Mouse (Mus musculus): Measurements from ENCODE around the gene Thbd.

Gene Thbd

DNA sequence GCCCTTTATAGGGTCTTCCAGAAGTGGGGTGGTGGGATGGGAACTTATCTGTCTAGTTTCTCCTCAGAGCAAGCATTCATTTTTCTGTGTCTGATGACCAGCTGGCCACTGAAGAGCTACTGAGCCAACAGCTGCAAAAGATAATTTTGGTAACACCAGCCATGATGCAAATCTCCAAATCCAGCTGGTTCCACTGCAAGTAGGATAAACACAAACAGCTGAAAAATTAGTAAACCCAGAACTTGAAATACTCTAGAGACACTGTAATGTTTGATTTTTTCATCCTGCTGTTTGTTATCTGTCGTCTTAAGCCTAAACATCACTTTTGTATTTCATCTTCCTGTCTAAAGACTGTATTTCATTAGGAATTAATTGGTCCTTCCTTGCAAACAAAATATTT lies 13.7 kb upstream of the Thbd start:
- DNase-seq (ENCODE audit: low read depth), result no peak

DNA sequence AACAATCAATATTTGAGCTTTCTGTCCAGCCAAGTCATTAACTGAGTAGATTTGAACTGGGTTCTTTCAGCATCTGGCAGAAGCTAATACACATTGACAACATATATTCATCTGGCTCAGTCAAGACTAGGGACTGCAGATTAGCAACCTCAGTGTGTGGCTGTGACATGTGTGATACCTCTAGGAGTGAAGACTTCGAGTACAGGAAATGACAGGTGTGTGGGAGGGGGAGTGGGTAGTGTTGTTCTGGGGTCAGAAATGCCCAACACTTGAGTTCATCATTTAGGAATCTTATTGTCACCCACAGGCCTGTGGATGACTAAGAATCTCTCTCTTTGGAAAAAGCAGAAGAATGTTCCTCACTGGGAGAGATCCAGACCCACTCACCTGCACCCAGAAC lies 13.1 kb upstream of the Thbd start:
- no peak for DNase-seq (ENCODE audit: low read depth)

DNA sequence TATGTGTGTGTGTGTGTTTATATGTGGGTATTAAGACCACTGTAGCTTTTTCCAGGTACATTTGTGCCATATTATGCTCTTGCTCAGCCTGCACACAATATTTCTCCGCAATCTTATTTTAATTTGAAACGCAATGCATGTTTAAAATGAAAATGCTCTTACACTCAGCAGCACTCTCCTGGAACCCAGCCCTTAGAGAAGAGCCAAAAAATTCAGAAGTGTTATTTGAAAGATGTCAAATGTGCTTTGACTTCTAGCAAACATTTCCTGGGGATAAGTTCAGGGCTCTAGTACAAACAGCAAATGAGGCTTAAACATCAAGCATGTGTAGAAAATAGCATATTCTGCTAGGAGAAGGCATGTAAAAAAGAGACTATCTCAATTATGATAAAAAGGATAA lies 11.8 kb upstream of the Thbd start:
- DNase-seq (ENCODE audit: low read depth), result no peak

DNA sequence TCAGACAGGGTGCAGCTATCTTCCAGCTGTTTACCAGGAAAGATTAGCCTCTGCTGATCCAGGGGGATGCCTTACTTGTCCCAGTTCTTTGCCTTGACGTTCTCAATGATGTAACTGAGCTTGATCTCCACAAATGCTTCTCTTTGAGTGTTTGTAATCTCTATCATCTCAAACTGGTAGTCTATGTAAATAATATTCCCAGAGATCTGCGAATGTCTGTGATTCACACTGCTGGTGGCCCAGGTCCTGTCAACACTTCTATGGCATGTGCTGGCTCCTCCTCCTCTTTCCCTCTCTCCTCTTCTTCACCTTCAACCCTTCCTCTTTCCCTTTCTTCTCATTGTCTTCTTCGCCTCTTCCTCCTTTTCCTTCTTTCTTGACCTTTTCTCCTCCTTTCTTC lies 11.2 kb upstream of the Thbd start:
- DNase-seq (ENCODE audit: low read depth), result no peak

DNA sequence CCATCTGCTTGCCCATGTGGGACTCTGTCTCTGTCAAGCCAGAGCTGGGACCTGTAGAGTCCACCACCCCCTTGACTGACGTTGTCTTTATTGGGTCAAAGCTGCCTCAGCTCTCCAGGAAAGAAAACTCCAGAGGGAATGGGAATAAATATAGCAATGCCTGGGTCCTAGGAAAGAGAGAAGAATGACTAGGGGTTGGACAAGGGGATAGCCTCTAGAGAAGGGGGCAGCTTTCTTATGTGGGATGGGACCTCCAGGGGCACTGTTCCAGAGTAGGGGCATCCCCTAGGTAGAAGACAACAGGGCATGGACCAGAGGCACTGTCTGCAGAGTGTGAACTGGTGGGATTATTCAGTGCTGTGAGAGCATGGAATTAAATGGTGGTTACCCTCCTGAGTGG lies 1.8 kb upstream of the Thbd start:
- DNase-seq (ENCODE audit: low read depth), result no peak

DNA sequence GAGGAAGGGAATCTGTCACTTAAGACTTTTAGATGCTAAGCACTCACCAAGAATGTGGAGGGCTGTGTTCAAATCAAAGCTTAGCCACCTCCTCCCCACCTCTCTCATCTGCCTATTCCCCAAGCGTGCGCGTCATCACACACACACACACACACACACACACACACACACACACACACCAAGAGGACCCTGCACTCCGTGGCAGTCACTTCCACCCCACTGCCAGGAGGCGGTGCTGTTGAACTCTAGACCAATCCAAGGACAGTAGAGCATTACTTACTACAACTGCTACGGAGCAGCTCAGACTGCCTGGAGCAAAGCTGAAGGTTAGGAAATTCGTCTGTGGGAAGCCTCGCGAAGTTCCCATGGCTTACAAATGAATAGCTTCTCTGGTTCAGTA lies 1.2 kb upstream of the Thbd start:
- no peak for DNase-seq (ENCODE audit: low read depth)

DNA sequence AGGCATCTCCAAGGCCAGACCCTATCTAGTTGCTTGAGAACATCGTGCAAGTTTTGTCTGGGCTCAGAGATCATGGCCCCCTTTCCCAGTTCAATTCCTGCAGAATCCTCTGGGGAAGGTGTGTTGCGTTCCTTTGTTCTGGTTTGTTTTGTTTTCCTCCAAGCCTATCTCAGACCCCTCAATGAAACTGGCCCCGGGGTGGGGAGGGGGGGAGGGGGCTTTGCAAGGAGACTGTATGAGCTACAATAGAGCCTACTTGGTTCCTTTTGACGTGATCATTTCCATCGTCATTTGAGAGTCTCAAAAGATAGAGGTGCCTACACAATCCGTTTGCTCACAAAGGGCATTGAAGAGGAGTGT lies 753 bp upstream of the Thbd start:
- no peak for DNase-seq (ENCODE audit: low read depth)

DNA sequence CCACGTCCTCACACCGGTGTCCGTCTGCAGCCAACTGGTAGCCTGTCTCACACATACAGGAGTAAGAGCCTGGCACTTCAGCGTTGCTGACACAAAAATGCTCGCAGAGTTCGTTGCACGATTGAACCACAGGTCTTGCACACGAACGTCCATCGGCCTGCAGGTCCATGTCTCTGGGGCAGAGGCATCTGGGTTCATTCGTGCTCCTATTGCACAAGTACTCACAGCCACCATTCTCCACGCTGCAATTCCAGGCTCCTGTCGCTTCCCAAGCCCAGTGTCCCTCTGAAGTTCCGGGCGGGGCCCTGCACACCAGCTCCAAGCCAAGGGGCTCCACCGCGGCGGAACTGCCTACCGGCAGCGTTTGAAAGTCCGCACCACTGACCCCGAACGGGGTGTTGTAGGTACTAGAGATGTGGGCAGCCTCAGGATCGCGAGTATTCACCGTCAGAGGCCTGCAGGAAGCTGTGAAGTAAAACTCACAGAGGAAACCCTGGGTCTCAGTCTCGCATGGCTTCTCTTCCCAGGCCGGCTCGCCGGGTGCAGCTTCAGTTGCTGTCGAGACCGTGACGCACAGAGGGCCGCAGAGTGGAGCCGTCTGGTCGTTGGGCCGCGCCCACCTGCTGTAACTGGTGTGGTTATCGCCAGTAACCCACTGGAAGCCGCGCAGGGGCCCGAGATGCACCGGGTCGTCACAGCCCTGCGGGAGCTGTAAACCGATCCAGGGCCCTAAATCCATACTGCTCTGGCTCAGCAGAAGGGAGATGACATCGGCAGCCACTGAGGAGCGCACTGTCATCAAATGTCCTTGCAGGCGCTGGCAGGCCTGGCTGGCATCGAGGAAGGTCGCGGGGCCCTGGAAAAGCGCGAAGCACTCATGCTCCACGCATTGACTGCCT lies 768 bp downstream of the Thbd start:
- no peak for DNase-seq (ENCODE audit: low read depth)

DNA sequence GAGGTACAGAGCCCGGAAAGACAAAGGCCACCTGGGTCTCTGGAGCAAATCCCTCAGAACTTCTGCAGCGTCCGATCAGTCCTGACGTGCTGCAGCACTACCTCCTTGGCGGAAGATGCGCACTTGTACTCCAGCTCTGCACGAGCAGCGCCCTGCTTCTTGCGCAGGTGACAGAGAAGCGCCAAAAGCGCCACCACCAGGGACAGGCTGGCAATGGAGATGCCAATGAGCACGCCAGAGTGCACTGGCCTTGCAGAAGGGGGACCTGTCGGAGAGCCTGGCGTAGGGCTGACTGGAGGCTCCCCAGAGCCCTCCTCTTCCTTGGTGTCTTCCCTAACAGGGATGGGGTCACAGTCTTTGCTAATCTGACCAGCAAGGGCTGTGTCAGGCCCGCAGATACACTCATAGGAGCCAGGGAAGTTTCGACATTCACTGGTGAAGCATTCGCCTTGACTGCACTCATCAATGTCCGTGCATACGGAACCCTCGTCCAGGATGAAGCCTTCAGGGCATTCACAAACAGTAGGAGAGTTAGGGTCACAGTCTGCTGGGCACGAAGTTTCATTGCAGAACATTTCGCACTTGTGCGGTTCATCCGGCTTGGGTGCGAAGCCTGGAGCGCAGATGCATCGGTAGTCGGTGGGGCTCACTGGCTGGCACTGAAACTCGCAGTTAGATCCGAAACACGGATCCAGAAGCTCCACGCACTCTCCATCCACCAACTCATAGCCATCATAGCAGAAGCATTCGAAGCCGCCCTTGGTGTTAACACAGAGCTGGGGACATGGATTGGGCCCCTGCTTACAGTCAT lies 1.6 kb downstream of the Thbd start:
- DNase-seq (ENCODE audit: low read depth), result no peak

DNA sequence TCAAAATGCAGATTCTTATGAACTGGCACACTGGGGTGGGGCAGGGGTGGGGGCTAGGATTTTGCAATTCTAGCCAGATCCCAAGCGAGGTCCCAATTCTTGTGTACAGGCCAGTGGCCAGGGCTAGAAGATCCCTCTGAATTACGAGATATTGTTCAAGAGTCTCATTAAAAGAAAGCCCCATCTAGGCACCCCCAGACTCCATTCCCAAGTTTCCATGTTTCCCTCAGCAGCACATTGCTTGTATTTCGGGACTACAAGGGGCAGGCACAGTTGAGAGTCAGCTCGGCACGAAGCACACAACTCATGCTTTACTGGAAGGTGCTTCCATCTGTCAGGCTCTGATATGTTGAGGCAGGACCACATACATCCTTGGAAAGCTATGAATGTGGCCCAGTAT lies 3.1 kb downstream of the Thbd start:
- no peak for DNase-seq (ENCODE audit: low read depth)

DNA sequence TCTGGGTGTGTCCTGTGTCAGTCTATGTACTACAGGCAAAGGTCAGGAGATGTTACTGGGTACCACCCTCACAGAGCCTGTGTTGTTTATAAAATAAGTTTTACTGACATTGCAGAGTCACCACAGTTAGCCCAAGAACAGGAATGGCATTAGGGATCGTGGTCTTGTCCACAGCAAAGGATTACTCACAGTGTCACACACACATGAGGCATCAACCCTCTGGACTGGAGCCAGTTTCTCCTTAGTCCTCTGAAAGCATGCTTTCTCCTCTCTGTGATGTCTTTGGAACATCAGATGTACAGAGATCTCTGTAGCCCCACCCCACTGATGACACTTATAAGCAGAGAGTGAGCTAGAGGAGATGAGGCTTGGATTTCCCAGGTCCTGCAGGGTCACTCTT lies 5.8 kb downstream of the Thbd start:
- no peak for DNase-seq (ENCODE audit: low read depth)

DNA sequence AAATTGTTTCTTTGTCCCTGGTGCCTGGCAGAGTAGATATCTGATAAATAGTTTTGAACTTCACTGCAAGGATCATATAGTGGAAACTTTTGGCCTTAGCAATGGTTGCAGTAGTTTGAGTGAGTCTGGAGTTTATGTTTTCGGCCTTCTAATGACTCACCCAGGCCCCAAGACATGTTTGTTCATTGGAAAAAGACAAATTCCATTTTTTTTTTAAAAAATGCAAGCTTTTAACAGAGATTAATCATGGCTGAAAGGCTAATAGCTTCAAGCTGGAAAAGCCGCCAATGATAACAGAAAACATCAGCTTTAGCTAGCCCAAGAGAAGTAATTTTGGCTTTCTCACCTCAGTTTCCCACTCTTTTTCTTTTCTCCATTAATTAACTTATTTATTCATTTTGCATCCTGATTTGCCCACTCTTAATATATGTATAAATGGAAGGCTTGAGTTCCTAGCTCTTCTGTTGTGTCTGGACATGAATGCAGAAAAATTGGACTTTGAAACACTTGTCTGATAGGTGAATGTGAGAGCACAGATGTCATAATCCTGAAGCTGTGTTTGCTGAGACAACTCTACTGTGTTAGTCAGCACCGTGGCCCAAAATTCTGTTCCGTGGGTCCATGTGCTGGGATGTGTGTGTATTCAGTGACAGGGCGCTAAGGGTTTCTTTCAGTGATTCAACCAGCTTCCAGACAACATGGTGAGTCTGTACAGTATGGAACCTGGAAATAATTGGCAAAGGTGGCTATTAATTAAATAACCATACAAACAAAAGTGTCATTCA lies 8.9 kb downstream of the Thbd start:
- no peak for DNase-seq (ENCODE audit: low read depth)

DNA sequence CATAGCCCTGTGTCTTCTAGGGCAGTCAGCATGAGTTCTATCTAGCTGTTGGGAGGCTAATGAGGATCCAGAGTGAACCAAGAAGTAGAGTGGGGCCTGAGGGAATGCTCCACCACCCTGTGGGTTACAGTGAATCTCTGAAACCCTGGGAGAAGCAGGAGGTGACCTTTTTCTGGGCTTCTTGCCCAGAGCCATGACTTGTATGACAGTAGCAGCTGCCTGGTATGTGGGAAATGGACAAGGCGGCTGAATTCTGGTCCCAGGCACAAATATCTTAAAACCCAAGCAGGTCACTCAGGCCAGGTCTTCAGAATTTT lies 10.2 kb downstream of the Thbd start:
- no peak for DNase-seq (ENCODE audit: low read depth)

DNA sequence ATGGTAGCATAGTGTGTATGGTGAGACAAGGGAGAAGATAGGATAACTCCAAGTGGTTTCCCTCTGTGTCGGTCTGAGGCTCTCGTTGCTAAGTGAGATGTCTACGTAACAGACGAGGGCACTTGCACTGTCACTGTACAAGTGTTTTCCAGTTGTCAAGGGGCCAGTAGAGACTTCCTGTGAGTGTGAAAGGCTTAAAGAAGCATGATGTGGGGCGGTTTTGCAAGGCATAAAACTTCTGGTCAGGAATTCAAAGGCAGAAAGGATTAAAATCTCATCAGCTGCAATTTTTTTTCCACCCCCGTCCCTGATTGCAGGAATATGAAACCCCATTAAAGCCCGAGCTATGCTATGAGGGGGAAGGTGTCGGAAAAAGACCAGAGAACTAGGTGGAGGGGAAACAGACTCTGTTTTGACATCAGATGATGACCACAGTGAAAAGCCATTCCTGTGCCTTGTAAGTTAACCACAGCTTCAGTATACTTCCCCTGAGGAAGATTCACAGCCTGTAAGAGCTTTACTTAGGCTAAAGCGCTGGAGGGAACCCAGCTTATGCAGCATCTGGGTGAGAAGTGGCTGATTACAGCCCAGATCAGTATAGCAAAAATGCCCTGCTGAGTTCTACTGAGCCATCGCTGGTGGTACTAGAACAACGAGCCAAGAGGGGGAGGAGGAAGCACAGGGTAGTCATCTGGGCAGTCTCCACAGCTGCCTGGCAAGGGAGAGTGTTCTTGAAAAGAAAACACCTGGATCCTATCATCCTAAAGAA lies 10.8 kb downstream of the Thbd start:
- DNase-seq (ENCODE audit: low read depth), result no peak

DNA sequence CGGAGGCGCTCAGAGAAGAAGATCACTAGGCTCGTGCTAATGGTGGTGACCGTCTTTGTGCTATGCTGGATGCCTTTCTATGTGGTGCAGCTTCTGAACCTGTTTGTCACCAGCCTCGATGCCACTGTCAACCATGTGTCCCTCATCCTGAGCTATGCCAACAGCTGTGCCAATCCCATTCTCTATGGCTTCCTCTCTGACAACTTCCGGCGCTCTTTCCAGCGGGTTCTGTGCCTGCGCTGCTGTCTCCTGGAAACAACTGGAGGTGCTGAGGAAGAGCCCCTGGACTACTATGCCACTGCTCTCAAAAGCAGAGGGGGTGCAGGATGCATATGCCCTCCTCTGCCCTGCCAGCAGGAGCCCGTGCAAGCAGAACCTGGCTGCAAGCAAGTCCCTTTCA lies 11.8 kb downstream of the Thbd start:
- no peak for DNase-seq (ENCODE audit: low read depth)

DNA sequence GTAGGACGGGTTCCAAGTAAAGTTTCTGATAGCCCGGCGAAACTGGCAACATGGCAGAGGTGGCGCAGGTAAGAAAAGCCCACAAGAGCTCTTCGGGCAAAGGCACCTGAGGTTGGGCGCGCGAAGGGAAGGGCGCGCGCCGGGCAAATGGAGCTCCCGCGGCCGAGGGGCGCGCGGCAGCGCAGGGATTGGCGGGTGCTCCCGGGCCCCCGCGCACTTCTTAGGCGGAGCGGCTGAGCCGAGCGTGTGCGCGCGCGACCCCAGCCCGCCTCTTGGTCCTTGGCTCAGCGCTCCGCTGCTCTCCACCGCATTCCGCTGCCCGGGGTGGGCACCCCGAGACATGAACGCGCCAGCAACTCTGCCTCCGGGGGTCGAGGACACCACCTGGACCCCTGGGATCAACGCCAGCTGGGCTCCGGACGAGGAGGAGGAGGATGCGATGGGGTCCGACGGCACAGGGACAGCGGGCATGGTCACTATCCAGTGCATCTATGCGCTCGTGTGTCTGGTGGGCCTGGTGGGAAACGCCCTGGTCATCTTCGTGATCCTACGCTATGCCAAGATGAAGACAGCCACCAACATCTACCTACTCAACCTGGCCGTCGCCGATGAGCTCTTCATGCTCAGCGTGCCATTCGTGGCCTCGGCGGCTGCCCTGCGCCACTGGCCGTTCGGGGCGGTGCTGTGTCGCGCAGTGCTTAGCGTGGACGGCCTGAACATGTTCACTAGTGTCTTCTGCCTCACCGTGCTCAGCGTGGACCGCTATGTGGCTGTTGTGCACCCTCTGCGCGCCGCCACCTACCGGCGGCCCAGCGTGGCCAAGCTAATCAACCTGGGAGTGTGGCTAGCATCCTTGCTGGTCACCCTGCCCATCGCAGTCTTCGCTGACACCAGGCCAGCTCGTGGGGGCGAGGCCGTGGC lies 12.6 kb downstream of the Thbd start, which contains the start of gene Sstr4:
Sstr4 (plus strand) TSS at position 214 of the 921 bp plus-strand sequence.
- DNase-seq (ENCODE audit: low read depth), result no peak

DNA sequence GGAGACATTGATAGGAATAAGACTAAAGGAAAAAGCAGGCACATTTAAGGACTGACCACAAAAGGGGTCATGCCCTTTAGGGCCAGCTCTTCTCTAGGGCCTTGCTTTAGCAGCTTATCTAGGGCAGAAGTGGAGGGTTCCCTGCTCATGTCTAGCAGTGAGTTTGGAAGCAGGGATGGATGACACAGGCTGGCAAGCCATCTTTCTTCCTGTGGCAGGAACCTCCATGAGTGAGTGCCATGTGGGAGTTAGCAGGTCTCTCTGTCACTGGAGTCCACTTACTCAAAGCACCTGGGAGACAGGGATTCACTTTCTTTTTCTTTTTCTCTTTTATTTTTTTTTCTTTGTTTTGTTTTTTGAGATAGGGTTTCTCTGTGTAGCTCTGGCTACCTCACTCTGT lies 14.1 kb downstream of the Thbd start:
- DNase-seq (ENCODE audit: low read depth), result no peak

DNA sequence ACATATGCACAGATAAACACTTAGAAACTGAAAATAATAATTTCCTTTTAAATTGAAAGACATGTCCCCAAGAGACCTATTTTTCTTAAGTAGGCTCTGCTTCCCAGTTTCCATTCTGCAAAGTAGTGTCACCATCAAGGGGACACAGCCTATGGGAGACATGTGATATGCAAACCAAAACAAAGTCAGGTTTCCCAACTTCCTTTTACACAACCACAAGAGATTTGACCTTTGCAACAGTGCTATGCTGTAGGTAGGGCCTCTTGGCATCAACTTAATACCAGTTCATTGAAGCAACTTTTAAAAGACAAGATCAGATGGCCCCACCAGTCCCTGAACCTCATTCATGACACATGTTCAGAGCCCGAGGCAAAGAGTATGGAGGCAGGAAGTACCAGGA lies 14.8 kb downstream of the Thbd start:
- DNase-seq (ENCODE audit: low read depth), result no peak

DNA sequence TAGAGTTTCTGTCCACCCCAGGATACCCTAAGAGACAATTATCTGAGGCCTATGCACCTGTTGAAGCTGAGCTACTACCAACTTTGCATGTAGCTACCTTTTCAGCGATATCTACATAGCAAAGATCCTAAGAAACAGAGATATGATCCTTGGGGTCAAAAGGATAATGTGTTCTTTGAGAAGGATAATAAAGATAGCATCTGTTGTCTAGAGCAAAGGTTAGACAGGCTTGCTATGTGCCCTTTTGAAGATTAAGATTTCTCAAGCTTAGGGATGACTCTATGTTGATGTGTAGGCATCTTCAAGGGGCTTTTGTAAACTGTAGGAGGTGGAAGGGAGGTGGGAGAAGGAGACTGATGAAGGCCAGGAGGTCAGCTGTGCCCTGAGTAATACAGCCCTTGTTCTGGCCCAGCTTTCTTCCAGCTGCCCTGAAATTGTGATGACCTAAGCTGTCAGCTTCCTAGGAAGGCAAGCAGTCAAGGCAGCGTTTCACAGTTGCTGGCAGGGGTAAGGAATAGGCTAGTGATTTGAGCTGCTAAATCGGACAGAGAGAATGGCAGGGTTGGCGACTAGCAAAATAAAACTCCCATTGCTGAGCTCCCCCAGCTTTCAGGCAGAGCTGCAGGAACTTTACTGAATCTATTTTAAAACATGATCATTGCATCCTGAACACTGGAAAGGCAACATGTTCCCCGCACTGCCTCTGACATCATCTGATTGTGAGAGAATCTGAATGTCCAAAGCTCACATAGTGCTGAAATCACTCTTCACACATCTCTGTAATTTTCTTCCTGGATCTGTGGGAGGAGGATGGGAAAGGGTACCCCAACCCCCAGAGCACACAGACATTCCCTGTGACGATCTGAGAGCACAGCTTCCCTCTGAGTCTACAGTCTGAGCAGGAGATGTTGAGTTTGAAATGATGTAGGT lies 20.1 kb downstream of the Thbd start:
- no peak for DNase-seq (ENCODE audit: low read depth)

DNA sequence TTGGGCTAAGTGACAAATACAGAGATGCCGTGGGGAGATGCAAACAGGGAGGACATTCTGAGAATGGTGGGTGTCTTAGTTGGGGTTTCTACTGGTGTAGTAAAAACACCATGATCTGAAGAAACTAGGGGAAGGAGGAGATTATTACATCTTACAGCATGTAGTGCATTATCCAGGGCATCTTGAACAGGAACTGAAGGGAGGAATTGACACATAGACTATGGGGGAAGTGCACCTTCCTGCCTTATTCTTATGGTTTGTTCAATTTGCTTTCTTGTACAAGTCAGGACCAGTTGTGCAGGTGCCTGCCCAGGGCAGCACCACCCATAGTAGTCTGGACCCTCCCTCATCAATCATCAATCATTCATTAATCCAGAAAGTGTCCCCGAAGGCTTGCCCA lies 21.1 kb downstream of the Thbd start:
- no peak for DNase-seq (ENCODE audit: low read depth)

Data from c-Kit-positive CD71-positive TER-119-negative erythroid progenitor cells, embryonic 14.5 days (primary cell).